32 mouse cellular contexts compared by ENCODE assay signal in genomic region chr9:90533372-90533771, GRCm38 (mm10).
"Had no signal": no experiment of that assay in that cellular context is flagged by ENCODE, and none has a peak within 500 bp of the region (broad histone marks: within the 10 kb centered on the region; RNA-seq: fewer than 3 reads in every experiment).

No protein-coding gene starts in this region.

- H3K27ac ChIP-seq: limb, embryonic 10.5 days; limb, embryonic 12.5 days; limb, embryonic 13.5 days; limb, embryonic 15.5 days; liver, embryonic 12.5 days; liver, embryonic 13.5 days; liver, embryonic 14.5 days; liver, embryonic 15.5 days; lung, embryonic 15.5 days; macrophage; midbrain, embryonic 10.5 days; midbrain, embryonic 12.5 days; midbrain, embryonic 13.5 days; midbrain, embryonic 15.5 days; neural tube, embryonic 12.5 days; neural tube, embryonic 13.5 days had no signal

- H3K4me2 ChIP-seq: limb, embryonic 12.5 days; limb, embryonic 13.5 days; limb, embryonic 15.5 days; liver, embryonic 11.5 days; liver, embryonic 12.5 days; liver, embryonic 13.5 days; liver, embryonic 15.5 days; lung, embryonic 14.5 days; lung, embryonic 15.5 days; midbrain, embryonic 11.5 days; midbrain, embryonic 12.5 days; midbrain, embryonic 13.5 days; midbrain, embryonic 15.5 days; neural tube, embryonic 12.5 days; neural tube, embryonic 13.5 days had no signal

- H3K9ac ChIP-seq: limb, embryonic 12.5 days; limb, embryonic 13.5 days; limb, embryonic 15.5 days; liver, embryonic 12.5 days; liver, embryonic 13.5 days; liver, embryonic 14.5 days; liver, embryonic 15.5 days; liver, postnatal 0 days; lung, embryonic 14.5 days; lung, embryonic 15.5 days; midbrain, embryonic 12.5 days; midbrain, embryonic 13.5 days; midbrain, embryonic 15.5 days; neural tube, embryonic 12.5 days; neural tube, embryonic 13.5 days had no signal

- H3K4me3 ChIP-seq: limb, embryonic 10.5 days; limb, embryonic 12.5 days; limb, embryonic 13.5 days; limb, embryonic 15.5 days; liver, embryonic 12.5 days; liver, embryonic 13.5 days; liver, embryonic 15.5 days; lung, embryonic 15.5 days; megakaryocyte, embryonic 14.5 days; midbrain, embryonic 10.5 days; midbrain, embryonic 12.5 days; midbrain, embryonic 13.5 days; midbrain, embryonic 15.5 days; myocyte; neural tube, embryonic 12.5 days; neural tube, embryonic 13.5 days had no signal

- H3K9me3 ChIP-seq: limb, embryonic 10.5 days; limb, embryonic 12.5 days; limb, embryonic 13.5 days; limb, embryonic 15.5 days; liver, embryonic 12.5 days; liver, embryonic 13.5 days; liver, embryonic 15.5 days; lung, embryonic 15.5 days; megakaryocyte, embryonic 14.5 days; midbrain, embryonic 10.5 days; midbrain, embryonic 12.5 days; midbrain, embryonic 13.5 days; midbrain, embryonic 15.5 days; neural tube, embryonic 12.5 days; neural tube, embryonic 13.5 days had no signal

- H3K36me3 ChIP-seq: limb, embryonic 10.5 days; limb, embryonic 12.5 days; limb, embryonic 13.5 days; limb, embryonic 15.5 days; liver, embryonic 12.5 days; liver, embryonic 13.5 days; liver, embryonic 15.5 days; lung, embryonic 15.5 days; midbrain, embryonic 10.5 days; midbrain, embryonic 12.5 days; midbrain, embryonic 13.5 days; midbrain, embryonic 15.5 days; neural tube, embryonic 12.5 days; neural tube, embryonic 13.5 days had no signal

- ATAC-seq: liver, embryonic 12.5 days; liver, postnatal 0 days; lung, postnatal 0 days; midbrain, embryonic 13.5 days; midbrain, embryonic 15.5 days; midbrain, embryonic 16.5 days had no signal

- H3K4me1 ChIP-seq: limb, embryonic 10.5 days; limb, embryonic 12.5 days; limb, embryonic 13.5 days; limb, embryonic 15.5 days; liver, embryonic 12.5 days; liver, embryonic 13.5 days; liver, embryonic 15.5 days; lung, embryonic 15.5 days; midbrain, embryonic 10.5 days; midbrain, embryonic 12.5 days; midbrain, embryonic 13.5 days; midbrain, embryonic 15.5 days; neural tube, embryonic 12.5 days; neural tube, embryonic 13.5 days had no signal

- DNase-seq: left cerebral cortex, postnatal 4 days; liver; liver, embryonic 13.5 days; liver, postnatal 0 days; lung, adult 18-20 months; lung, adult 2 months; lung, embryonic 14.5 days; lung, postnatal 10 days; lung, postnatal 14 days; lung, postnatal 36 days; lung, postnatal 4 days had no signal

- H3K27me3 ChIP-seq: limb, embryonic 12.5 days; limb, embryonic 13.5 days; limb, embryonic 15.5 days; liver, embryonic 12.5 days; liver, embryonic 13.5 days; liver, embryonic 15.5 days; lung, embryonic 15.5 days; megakaryocyte, embryonic 14.5 days; midbrain, embryonic 12.5 days; midbrain, embryonic 13.5 days; midbrain, embryonic 15.5 days; neural tube, embryonic 12.5 days; neural tube, embryonic 13.5 days had no signal
